Mouse (Mus musculus): Measurements from ENCODE around the gene Lrrc4c. TPM values are rescaled to one million over a fixed set of nuclear protein-coding genes. Genes with fewer than 3 reads are reported as not detected.

Lrrc4c gene
- polyA plus RNA-seq, 1 experiment from 2014 or later: 2.3 TPM

DNA sequence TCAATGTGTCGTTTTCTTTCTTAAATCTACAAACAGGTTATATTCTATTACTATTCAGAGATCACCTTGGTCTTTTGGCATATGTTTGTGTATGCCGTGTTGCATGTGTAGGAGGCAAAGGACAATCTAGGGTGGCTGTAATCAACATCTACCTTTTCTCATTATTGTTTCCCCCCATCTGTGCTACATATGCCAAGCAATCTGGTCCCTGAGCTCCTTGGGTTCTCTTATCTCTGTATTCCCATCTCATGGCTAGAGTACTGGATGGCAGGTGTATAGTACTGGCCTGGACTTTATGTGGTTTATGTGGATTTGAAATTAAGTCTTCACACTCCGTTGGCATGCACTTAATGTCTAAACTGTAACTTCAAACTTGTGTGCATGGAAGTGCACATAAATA, 700.4 kb downstream of the Lrrc4c start:
- Histone ChIP-seq H3K36me3 (no peaks in the 10 kb centered on the region), H3K4me3 (no peak overlapping the region), H3K4me1 (no peaks in the 10 kb centered on the region), H3K9me3 (no peaks in the 10 kb centered on the region), H3K9ac (no peak overlapping the region), H3K27me3 (no peaks in the 10 kb centered on the region), H3K27ac (no peak overlapping the region), H3K4me2 (no peak overlapping the region)
- no peak for ATAC-seq (ENCODE audit: insufficient number of reproducible peaks, low FRiP score, low TSS enrichment, low read depth)
- WGBS: 71% methylated on average over 3 of the region's 3 CpGs

DNA sequence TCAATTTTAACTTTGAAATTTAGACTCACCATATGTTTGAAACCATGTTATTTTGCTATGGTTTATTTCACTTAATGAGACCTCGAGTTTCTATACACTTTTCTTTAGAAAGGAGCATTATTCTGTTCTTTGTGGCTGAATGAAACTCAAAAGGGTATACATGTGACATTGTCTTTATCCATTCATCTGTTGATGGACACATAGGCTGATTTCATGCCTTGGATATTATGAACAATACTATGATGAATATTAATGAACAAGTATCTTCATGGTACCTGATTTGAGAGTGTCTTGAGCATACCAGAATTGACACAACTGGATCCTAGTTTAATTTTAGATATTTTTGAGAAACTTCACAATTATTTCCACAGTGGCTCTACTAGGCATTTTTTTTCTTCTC, 709.0 kb downstream of the Lrrc4c start:
- Histone ChIP-seq H3K4me1 (no peaks in the 10 kb centered on the region), H3K9ac (no peak overlapping the region), H3K4me3 (no peak overlapping the region), H3K27ac (no peak overlapping the region), H3K9me3 (no peaks in the 10 kb centered on the region), H3K27me3 (no peaks in the 10 kb centered on the region), H3K4me2 (no peak overlapping the region), H3K36me3 (no peaks in the 10 kb centered on the region)
- WGBS: 58% methylated on average over 1 of the region's 1 CpGs
- no peak for ATAC-seq (ENCODE audit: insufficient number of reproducible peaks, low FRiP score, low TSS enrichment, low read depth)

DNA sequence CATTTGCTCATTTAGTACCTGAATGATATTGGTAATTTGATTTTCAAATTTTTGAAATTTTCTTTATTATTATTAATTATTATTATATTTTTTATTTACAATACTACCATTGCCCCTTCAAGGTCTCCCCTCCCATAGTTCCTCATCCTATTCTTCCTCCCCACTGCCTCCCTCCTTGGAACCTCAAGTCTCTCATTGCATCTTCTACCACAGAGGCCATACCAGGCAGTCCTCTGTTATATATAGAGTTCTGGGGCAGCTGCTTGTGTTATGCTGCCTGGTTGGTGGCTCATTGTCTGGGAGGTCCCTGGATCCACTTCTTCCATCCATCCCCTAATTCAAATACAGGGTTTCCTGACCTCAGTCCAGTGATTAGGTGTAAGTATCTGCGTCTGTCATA, 709.6 kb downstream of the Lrrc4c start:
- no peak overlapping the region for H3K4me2 ChIP-seq
- no peak for ATAC-seq (ENCODE audit: insufficient number of reproducible peaks, low FRiP score, low TSS enrichment, low read depth)
- H3K27ac ChIP-seq: no peak overlapping the region
- H3K36me3 ChIP-seq: no peaks in the 10 kb centered on the region
- no peak overlapping the region for H3K4me3 ChIP-seq
- no peaks in the 10 kb centered on the region for H3K27me3 ChIP-seq
- no peaks in the 10 kb centered on the region for H3K4me1 ChIP-seq
- H3K9ac ChIP-seq: no peak overlapping the region
- 88% methylated on average over 1 of the region's 1 CpGs for WGBS
- no peaks in the 10 kb centered on the region for H3K9me3 ChIP-seq

DNA sequence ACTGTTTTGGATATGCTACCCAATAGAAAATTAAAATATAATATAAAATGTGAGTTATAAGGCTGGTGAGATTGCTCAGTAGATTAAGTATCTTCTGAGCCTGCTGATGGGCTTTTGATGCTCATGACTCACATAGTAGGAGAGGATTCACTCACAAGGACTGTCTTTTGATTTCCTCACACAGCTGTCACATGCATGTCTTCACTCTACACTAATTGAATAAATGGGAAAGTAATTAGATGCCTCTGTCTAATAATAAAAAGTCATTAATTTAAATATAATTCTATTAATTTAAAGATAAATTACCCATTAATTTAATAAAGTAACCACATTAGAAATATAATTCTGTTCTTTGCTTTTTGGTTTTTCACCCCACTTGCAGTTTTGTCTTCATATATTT, 718.4 kb downstream of the Lrrc4c start:
- no peaks in the 10 kb centered on the region for H3K4me1 ChIP-seq
- no peak overlapping the region for H3K4me2 ChIP-seq
- H3K4me3 ChIP-seq: no peak overlapping the region
- H3K9me3 ChIP-seq: no peaks in the 10 kb centered on the region
- ATAC-seq (ENCODE audit: insufficient number of reproducible peaks, low FRiP score, low TSS enrichment, low read depth): no peak
- no peak overlapping the region for H3K27ac ChIP-seq
- no peaks in the 10 kb centered on the region for H3K27me3 ChIP-seq
- no peaks in the 10 kb centered on the region for H3K36me3 ChIP-seq
- no peak overlapping the region for H3K9ac ChIP-seq

DNA sequence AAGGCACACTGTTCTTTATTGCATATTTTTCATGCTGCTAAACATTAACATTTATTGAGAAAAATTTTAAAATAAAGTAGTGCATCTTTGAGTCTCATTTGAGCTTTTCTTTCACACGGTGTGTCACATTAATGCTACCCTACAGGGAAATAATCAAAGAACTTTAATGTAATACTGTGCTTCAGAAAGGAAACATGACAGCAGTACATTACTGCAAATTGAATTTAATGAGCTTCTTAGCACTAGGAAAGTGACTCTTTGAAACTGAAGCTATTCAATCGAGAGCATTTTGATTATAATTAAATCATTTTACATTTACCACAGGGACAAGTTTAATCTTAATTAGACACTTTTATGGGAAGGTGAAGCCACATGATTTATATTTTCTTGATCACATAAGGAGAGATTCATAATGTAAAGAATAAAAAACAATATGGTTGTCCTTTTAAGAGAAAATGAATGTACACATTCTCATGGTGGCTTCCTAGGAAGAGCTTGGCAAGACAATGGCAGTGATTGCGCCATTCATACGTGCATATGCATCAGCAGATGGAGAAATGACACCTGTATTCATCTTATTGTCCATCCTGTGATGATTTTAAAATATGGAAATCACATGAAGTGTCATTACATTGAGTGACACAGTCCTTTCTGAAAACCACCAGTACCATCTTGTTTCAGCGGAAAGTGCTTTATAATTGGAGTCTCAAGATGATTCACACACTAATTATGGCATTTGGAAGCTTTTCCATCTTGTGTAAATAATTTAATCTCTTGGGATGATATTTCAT, 719.2 kb downstream of the Lrrc4c start:
- no peak for ATAC-seq (ENCODE audit: insufficient number of reproducible peaks, low FRiP score, low TSS enrichment, low read depth)
- Histone ChIP-seq H3K27ac (no peak overlapping the region), H3K27me3 (no peaks in the 10 kb centered on the region), H3K4me2 (no peak overlapping the region), H3K4me1 (no peaks in the 10 kb centered on the region), H3K9ac (no peak overlapping the region), H3K36me3 (no peaks in the 10 kb centered on the region), H3K4me3 (no peak overlapping the region), H3K9me3 (no peaks in the 10 kb centered on the region)
- WGBS: 72% methylated on average over 5 of the region's 5 CpGs

DNA sequence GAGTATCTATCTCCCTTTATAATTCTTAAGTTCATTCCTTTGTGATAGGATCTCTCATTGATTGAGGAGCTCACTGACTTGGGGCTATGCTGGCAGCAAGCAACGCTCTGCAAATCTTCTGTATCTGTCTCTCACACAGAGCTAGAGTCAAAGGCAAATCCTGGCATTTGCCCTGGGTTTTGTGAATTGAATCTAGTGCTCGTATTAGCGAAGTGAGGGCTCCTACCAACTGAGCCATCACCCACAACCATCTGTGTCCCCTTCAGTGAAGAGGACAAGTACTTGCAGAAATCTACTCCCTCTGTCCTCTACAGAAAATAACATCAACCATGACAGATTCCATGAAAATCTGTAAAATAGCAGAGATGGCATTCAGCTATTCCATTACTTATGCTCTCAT, 726.0 kb downstream of the Lrrc4c start:
- 89% methylated on average over 3 of the region's 3 CpGs for WGBS
- Histone ChIP-seq H3K4me1 (no peaks in the 10 kb centered on the region), H3K4me3 (no peak overlapping the region), H3K36me3 (no peaks in the 10 kb centered on the region), H3K4me2 (no peak overlapping the region), H3K27me3 (no peaks in the 10 kb centered on the region), H3K9ac (no peak overlapping the region), H3K9me3 (no peaks in the 10 kb centered on the region), H3K27ac (no peak overlapping the region)
- ATAC-seq (ENCODE audit: insufficient number of reproducible peaks, low FRiP score, low TSS enrichment, low read depth): no peak

DNA sequence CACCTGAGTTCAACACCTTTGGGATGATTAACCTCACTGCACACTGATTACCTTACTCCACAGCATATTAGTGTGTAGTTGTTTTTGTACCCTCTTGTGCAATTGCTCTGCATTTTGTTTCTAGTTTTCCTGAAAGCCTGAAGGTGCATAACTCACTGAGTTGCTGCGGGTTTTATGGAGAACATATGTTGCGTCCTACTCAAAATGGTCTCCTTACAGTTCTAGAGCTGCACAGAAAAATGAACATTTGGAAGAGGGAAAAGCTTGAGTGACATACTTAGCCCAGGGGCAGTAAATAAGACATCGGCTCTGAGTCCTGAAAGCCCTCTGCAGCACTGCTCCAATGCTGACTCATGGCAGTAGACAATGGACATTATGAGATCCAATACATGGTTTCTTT, 727.7 kb downstream of the Lrrc4c start:
- Histone ChIP-seq H3K4me1 (no peaks in the 10 kb centered on the region), H3K27ac (no peak overlapping the region), H3K4me2 (no peak overlapping the region), H3K4me3 (no peak overlapping the region), H3K27me3 (no peaks in the 10 kb centered on the region), H3K36me3 (no peaks in the 10 kb centered on the region), H3K9ac (no peak overlapping the region), H3K9me3 (no peaks in the 10 kb centered on the region)
- ATAC-seq (ENCODE audit: insufficient number of reproducible peaks, low FRiP score, low TSS enrichment, low read depth): no peak
- 72% methylated on average over 3 of the region's 3 CpGs for WGBS

DNA sequence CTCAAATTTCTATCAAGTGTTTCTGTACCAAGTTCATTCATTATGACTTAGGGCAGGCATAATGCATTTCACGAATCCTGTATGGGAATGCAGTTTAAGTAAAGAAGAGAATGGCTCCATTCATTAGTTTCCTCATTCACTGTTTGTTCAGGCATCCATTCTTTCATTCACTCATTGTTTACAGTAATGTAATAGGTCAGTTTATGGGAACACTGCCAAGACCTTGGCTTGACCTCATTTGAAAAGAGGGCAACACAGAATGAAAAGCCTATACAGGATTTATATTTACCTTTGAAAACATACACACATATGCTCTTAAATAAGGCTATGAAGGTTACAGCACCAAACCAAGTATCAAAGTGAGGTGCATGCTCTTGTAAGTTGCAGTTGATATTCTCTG, 762.2 kb downstream of the Lrrc4c start:
- no peaks in the 10 kb centered on the region for H3K4me1 ChIP-seq
- no peak overlapping the region for H3K9ac ChIP-seq
- WGBS: 63% methylated on average over 1 of the region's 1 CpGs
- no peak overlapping the region for H3K4me2 ChIP-seq
- no peaks in the 10 kb centered on the region for H3K36me3 ChIP-seq
- no peak overlapping the region for H3K27ac ChIP-seq
- H3K9me3 ChIP-seq: no peaks in the 10 kb centered on the region
- no peak for ATAC-seq (ENCODE audit: insufficient number of reproducible peaks, low FRiP score, low TSS enrichment, low read depth)
- no peak overlapping the region for H3K4me3 ChIP-seq
- H3K27me3 ChIP-seq: no peaks in the 10 kb centered on the region

DNA sequence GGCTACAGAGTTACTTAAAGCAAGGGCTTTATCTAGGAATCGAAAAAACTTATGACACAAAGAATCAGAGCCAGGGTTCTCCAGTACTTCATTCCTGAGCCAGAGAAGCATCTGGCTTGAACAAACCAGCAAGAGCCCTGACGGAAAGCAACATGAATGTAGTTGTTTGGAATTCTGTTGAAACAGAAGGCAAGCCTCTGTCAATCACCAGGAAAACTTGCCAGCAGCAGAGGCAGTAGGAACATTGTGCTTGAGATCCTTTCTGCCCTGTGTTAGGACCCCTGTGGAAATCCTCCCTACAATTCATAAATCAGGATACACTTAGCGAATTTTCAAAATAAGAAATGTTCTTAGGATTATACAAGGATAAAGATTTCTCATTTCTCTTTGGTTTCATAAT, 780.0 kb downstream of the Lrrc4c start:
- Histone ChIP-seq H3K9ac (no peak overlapping the region), H3K4me3 (no peak overlapping the region), H3K4me1 (no peaks in the 10 kb centered on the region), H3K4me2 (no peak overlapping the region), H3K9me3 (no peaks in the 10 kb centered on the region), H3K27me3 (no peaks in the 10 kb centered on the region), H3K27ac (no peak overlapping the region), H3K36me3 (no peaks in the 10 kb centered on the region)
- no peak for ATAC-seq (ENCODE audit: insufficient number of reproducible peaks, low FRiP score, low TSS enrichment, low read depth)
- 58% methylated on average over 3 of the region's 3 CpGs for WGBS

DNA sequence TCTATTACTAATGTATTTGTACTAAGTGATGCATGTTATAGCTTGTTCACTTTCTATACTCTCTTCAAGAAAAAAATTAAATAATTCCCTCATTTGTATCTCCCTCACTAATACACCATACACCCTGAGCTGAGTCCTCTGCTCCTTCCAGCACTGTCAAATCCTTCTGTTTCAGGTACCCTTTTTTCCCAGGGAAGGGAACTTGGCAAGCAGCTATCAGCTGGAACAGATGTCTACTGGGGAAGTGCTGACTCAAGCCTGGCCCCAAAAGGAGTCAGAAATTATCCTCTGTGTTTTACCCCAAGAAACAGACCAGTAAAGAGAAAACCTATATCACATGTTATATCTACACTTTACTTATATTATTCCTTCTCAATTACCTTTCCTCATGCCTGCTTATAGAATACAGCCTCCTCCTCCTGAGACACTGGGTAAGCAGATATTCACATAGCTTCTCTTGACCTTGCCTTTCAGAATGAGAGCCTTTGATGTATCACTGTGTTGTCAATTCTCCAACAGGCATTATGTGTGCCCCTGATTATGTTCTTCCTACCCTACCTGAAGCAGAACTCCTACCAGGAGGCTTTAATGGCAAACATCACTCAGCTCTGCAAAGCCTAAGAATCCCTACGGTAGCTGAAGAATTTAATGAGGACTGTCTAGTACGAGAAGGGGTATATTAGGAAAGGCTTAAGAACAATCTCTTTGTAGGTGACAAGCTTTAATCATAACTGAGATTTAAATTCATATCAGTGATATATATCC, 785.6 kb downstream of the Lrrc4c start:
- no peaks in the 10 kb centered on the region for H3K36me3 ChIP-seq
- H3K27me3 ChIP-seq: no peaks in the 10 kb centered on the region
- no peak for ATAC-seq (ENCODE audit: insufficient number of reproducible peaks, low FRiP score, low TSS enrichment, low read depth)
- H3K9ac ChIP-seq: no peak overlapping the region
- WGBS: 42% methylated on average over 2 of the region's 2 CpGs
- no peak overlapping the region for H3K27ac ChIP-seq
- H3K4me3 ChIP-seq: no peak overlapping the region
- H3K4me1 ChIP-seq: no peaks in the 10 kb centered on the region
- no peak overlapping the region for H3K4me2 ChIP-seq
- H3K9me3 ChIP-seq: no peaks in the 10 kb centered on the region

DNA sequence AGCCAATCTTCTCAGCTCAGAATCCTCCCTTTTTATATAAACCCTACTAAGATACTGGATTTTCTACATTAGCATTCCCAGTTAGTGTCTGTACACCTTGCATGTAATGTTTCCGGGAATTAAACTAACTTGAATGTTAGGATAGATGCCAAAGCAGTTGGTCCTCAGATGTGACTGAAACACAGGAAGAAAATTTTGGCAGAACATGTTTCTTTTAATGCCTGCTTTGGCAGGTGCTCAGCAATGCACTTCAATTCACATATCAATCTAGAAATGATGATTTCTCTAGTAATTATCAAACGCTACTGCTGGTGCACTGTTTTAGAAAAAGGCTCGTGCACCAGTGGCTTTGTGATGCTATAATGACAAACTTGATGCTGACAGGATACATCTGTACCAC, 806.3 kb downstream of the Lrrc4c start:
- Histone ChIP-seq H3K36me3 (no peaks in the 10 kb centered on the region), H3K27me3 (no peaks in the 10 kb centered on the region), H3K4me1 (no peaks in the 10 kb centered on the region), H3K9me3 (no peaks in the 10 kb centered on the region), H3K27ac (no peak overlapping the region), H3K4me3 (no peak overlapping the region), H3K9ac (no peak overlapping the region), H3K4me2 (no peak overlapping the region)
- no peak for ATAC-seq (ENCODE audit: insufficient number of reproducible peaks, low FRiP score, low TSS enrichment, low read depth)
- 73% methylated on average over 3 of the region's 3 CpGs for WGBS

DNA sequence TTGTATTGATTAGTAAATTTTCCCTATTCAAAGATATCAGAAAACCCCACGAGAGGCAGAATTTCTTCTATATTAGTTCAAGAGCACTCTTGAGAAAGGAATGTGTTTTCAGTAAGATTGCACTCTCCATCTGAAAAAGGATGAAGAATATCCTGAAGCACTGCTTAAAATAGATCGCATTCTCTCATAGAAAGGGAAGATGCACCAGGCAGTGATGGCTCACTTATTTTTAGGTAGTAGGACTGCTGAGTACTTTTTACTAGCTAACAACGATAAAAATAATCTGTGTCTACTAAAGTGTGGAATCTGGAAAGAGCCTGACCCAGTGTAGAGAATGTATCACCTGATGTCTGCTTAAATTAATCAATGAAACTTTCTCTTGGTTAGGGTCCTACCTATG, 820.5 kb downstream of the Lrrc4c start:
- no peak overlapping the region for H3K9ac ChIP-seq
- no peaks in the 10 kb centered on the region for H3K36me3 ChIP-seq
- H3K9me3 ChIP-seq: no peaks in the 10 kb centered on the region
- ATAC-seq (ENCODE audit: insufficient number of reproducible peaks, low FRiP score, low TSS enrichment, low read depth): no peak
- H3K4me1 ChIP-seq: no peaks in the 10 kb centered on the region
- no peaks in the 10 kb centered on the region for H3K27me3 ChIP-seq
- no peak overlapping the region for H3K4me2 ChIP-seq
- no peak overlapping the region for H3K27ac ChIP-seq
- no peak overlapping the region for H3K4me3 ChIP-seq
- 85% methylated on average over 3 of the region's 3 CpGs for WGBS

Measured in limb, embryonic 15.5 days (tissue).